Mouse (Mus musculus) ovary, adult 18-20 months (tissue): Measurements from ENCODE around the gene Enox1.

Experiments
- DNase-seq: peaks from one replicate; pipeline ENCODE4 v3.0.0; 2022; ENCODE audit warnings: low spot score, mixed read lengths

The Enox1 gene

GRCm38 (mm10) chr14:77576411-77576810 lies 419.8 kb downstream of the Enox1 start:
- no peak for DNase-seq

- no peak for DNase-seq
Observed at GRCm38 (mm10) chr14:77577481-77578251, 421.1 kb downstream of the Enox1 start.

- DNase-seq, result no peak
Observed at GRCm38 (mm10) chr14:77578355-77578754, 421.8 kb downstream of the Enox1 start.

GRCm38 (mm10) chr14:77580106-77580936 lies 423.8 kb downstream of the Enox1 start:
- no peak for DNase-seq

- no peak for DNase-seq
Observed at GRCm38 (mm10) chr14:77580937-77581270, 424.3 kb downstream of the Enox1 start.

GRCm38 (mm10) chr14:77581616-77582015 lies 425.1 kb downstream of the Enox1 start:
- DNase-seq, result no peak

- no peak for DNase-seq
Observed at GRCm38 (mm10) chr14:77584426-77584825, 427.9 kb downstream of the Enox1 start.

- no peak for DNase-seq
Observed at GRCm38 (mm10) chr14:77585031-77585800, 428.7 kb downstream of the Enox1 start.

- DNase-seq, result no peak
Observed at GRCm38 (mm10) chr14:77586033-77586432, 429.5 kb downstream of the Enox1 start.

- DNase-seq, result no peak
Observed at GRCm38 (mm10) chr14:77587182-77587581, 430.6 kb downstream of the Enox1 start.

- DNase-seq, result no peak
Observed at GRCm38 (mm10) chr14:77593136-77593838, 436.7 kb downstream of the Enox1 start.

- DNase-seq, result no peak
Observed at GRCm38 (mm10) chr14:77596216-77597175, 439.9 kb downstream of the Enox1 start.

- DNase-seq, result no peak
Observed at GRCm38 (mm10) chr14:77599016-77599704, 442.6 kb downstream of the Enox1 start.

GRCm38 (mm10) chr14:77600773-77601172 lies 444.2 kb downstream of the Enox1 start:
- DNase-seq, result no peak

- no peak for DNase-seq
Observed at GRCm38 (mm10) chr14:77601446-77601845, 444.9 kb downstream of the Enox1 start.

- no peak for DNase-seq
Observed at GRCm38 (mm10) chr14:77608182-77608839, 451.7 kb downstream of the Enox1 start.

GRCm38 (mm10) chr14:77615201-77615600 lies 458.6 kb downstream of the Enox1 start:
- no peak for DNase-seq

GRCm38 (mm10) chr14:77617250-77617649 lies 460.7 kb downstream of the Enox1 start:
- DNase-seq, result peak; percentile 31

- no peak for DNase-seq
Observed at GRCm38 (mm10) chr14:77618131-77618805, 461.7 kb downstream of the Enox1 start.
